Mouse (Mus musculus): ENCODE data around the gene Erv3. TPM values are rescaled to one million over a fixed set of nuclear protein-coding genes. Genes with fewer than 3 reads are reported as not detected.
A peak's percentile ranks its signal among the peaks of the same experiment; 100 is the strongest.

Erv3 gene
- polyA plus RNA-seq, 1 experiment from 2014 or later, result not detected

DNA sequence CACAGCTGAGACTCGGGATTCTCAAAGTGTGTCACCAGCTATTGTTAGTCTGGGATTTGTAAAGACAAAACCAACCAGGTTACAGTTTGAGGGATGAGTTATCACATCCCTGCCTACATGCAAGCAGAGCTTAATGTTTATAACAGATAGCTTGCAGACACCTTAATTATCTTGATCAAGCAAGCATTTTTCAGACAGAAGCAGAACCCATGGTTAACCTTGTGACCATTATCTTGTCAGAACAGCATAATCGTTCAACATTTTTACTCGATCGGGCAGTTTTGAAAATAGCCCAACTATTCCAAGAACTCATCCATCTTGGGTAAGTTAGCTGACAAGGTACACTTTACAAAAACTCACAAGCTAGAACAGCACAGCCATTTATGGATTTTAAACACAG is 5.8 kb downstream of the Erv3 start:
- DNase-seq (ENCODE audit: low spot score) (no peak), ATAC-seq (replicated peaks; ENCODE audit: low FRiP score) (no peak)
- Histone ChIP-seq H3K9me3 (ENCODE audit: control insufficient read depth, low read length) (no peaks in the 10 kb centered on the region), H3K4me2 (ENCODE audit: low read depth, low read length, severe bottlenecking) (no peak overlapping the region), H3K27ac (ENCODE audit: low read depth, low read length) (no peak overlapping the region), H3K27me3 (ENCODE audit: control insufficient read depth, insufficient read depth, low read length) (no peaks in the 10 kb centered on the region), H3K36me3 (ENCODE audit: control insufficient read depth, insufficient read depth, low read length) (no peaks in the 10 kb centered on the region), H3K4me3 (ENCODE audit: low read depth, low read length) (no peak overlapping the region), H3K4me1 (replicated peaks; ENCODE audit: control insufficient read depth, insufficient read depth, low read length) (no peaks in the 10 kb centered on the region), H3K9ac (ENCODE audit: low read length) (no peak overlapping the region)
- 81% methylated on average over 4 of the region's 4 CpGs for WGBS

DNA sequence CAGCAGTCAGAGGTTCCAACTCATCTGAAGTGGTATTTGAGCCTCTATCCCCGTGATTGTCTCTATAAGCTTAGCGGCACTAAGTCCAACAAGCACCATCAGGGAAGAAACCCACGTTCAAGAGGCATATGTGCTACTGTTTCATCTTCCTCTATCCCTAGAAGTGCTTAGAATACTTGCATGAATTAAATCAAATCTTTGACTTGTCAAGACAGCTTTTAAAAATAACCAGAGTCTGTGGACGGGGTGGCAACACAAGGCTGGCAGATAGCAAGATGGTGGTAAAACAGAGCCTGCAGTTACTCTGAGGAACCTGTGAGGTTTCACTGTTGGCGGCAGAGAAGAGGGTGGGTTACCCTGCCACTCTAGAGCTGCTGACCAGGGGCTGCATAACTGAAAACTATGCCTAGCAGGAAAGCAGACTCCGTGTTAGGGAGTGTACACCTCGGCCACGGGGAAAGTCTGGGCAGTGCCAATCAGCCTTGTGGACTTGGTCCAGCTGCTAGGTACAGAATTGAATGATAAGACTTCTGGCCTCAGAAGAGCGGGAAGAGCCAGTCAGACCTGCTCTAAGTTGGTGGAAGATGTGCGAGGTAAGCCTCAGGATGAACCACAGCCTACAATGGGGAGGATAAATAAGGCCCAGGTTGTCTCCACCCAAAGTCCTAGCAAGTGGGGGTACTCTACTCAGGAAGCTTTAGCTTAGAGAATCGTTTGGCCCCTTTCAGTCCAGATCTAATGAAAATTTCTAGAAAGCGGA is 8.0 kb downstream of the Erv3 start:
- ATAC-seq (replicated peaks; ENCODE audit: low FRiP score) (no peak), DNase-seq (ENCODE audit: low spot score) (no peak)
- Histone ChIP-seq H3K27me3 (ENCODE audit: control insufficient read depth, insufficient read depth, low read length) (no peaks in the 10 kb centered on the region), H3K36me3 (ENCODE audit: control insufficient read depth, insufficient read depth, low read length) (no peaks in the 10 kb centered on the region), H3K4me2 (ENCODE audit: low read depth, low read length, severe bottlenecking) (no peak overlapping the region), H3K4me1 (replicated peaks; ENCODE audit: control insufficient read depth, insufficient read depth, low read length) (0 out of 2 replicates have a peak, but pooled peaks cover 2% of the 10 kb centered on the region), H3K4me3 (ENCODE audit: low read depth, low read length) (no peak overlapping the region), H3K9ac (ENCODE audit: low read length) (no peak overlapping the region), H3K9me3 (ENCODE audit: control insufficient read depth, low read length) (no peaks in the 10 kb centered on the region), H3K27ac (ENCODE audit: low read depth, low read length) (no peak overlapping the region)
- 88% methylated on average over 12 of the region's 12 CpGs for WGBS

DNA sequence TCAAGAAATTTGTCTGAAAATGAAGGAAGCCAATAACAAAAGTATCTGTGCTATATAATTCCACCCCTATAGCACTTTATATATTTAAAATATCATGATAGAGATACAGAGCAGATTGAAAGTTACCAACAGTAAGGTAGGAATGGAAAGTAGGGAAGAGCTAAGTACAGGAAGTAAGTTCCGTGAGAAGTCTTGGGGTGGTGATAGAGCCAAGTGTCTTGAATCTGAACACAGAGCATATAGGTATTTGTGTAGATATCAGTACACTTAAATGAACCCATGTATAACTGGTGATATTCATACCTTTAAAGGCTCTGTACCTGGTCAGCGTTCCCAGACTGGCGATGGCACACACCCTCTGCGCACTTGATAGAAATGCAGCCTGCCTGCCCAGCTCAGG is 9.5 kb downstream of the Erv3 start:
- Histone ChIP-seq H3K4me2 (ENCODE audit: low read depth, low read length, severe bottlenecking) (no peak overlapping the region), H3K9me3 (ENCODE audit: control insufficient read depth, low read length) (no peaks in the 10 kb centered on the region), H3K27me3 (ENCODE audit: control insufficient read depth, insufficient read depth, low read length) (no peaks in the 10 kb centered on the region), H3K36me3 (ENCODE audit: control insufficient read depth, insufficient read depth, low read length) (no peaks in the 10 kb centered on the region), H3K4me1 (replicated peaks; ENCODE audit: control insufficient read depth, insufficient read depth, low read length) (0 out of 2 replicates have a peak, but pooled peaks cover 5% of the 10 kb centered on the region), H3K4me3 (ENCODE audit: low read depth, low read length) (no peak overlapping the region), H3K9ac (ENCODE audit: low read length) (no peak overlapping the region), H3K27ac (ENCODE audit: low read depth, low read length) (no peak overlapping the region)
- ATAC-seq (replicated peaks; ENCODE audit: low FRiP score), result no peak
- DNase-seq (ENCODE audit: low spot score), result no peak
- 94% methylated on average over 4 of the region's 4 CpGs for WGBS

DNA sequence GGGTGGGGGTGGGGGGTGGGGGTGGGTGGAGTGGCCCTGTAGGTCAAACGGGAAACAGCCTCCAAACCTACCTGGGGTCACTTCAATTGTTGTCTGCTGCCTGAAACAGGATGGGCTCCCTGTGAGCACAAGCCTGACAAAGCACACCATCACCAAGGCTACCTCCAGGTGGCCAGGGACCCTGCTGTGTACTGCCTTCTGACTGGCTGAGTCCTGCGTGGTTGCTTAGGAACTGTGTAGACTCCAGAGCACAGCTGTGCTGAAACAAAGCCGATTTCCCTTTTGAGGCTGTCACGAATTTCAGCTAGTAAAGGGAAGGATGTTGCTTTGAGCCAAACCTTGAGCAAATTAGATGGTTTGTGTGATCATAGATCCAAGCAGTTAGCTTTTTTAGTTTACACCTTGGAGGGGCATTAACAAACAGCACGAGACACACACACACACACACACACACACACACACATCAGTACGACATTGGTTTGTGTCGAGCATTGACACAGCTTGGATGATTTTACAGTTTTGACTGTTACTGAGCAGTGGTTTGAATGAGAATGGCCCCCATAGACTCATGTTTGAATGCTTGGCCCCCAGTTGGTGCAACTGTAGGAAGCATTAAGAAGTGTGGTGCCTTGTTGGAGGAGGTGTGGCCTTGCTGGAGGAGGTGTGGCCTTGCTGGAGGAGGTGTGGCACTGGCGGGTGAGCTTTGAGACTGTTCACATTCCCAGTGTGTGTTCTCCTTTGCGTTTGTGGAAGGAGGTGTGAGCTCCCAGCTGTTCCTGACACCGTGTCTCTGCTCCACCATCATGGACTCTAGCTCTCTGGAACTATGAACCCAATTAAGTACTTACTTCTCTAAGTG is 11.8 kb downstream of the Erv3 start:
- H3K4me3 ChIP-seq (ENCODE audit: low read depth, low read length), result no peak overlapping the region

DNA sequence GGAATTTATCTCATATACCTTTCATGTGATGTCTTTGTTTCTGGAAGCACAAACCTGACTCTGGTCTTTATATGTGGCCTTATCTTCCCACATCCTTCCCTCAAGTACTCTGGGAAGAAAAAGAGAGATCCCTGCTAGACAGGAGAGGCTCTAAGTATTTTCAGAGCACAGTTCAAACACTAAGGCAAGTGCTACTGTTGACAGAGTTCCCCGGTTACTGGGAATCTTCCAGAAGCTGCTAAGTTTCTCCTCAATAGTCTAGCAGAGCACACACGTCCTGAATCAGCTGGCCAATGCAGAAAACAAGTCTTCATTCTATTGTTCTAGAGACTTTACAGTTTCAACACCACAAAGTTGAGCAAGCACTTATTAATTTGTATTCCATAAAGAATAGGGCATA is 12.7 kb downstream of the Erv3 start:
- no peak overlapping the region for H3K4me3 ChIP-seq (ENCODE audit: low read depth, low read length)
- H3K36me3 ChIP-seq (ENCODE audit: control insufficient read depth, insufficient read depth, low read length), result no peaks in the 10 kb centered on the region
- H3K9me3 ChIP-seq (ENCODE audit: control insufficient read depth, low read length), result no peaks in the 10 kb centered on the region
- H3K27me3 ChIP-seq (ENCODE audit: control insufficient read depth, insufficient read depth, low read length), result no peaks in the 10 kb centered on the region
- H3K4me2 ChIP-seq (ENCODE audit: low read depth, low read length, severe bottlenecking), result no peak overlapping the region
- DNase-seq (ENCODE audit: low spot score), result no peak
- 36% methylated on average over 2 of the region's 2 CpGs for WGBS
- 0 out of 2 replicates have a peak, but pooled peaks cover 5% of the 10 kb centered on the region for H3K4me1 ChIP-seq (replicated peaks; ENCODE audit: control insufficient read depth, insufficient read depth, low read length)
- no peak for ATAC-seq (replicated peaks; ENCODE audit: low FRiP score)
- H3K27ac ChIP-seq (ENCODE audit: low read depth, low read length), result peak overlapping the region; percentile 81; the same call in 1 of the 2 replicates
- H3K9ac ChIP-seq (ENCODE audit: low read length), result no peak overlapping the region

More for the DNA sequence above, 11.8 kb downstream of the Erv3 start:
- WGBS, result 3% methylated on average over 10 of the region's 10 CpGs
- peak; percentile 96 for ATAC-seq (replicated peaks; ENCODE audit: low FRiP score)
- no peaks in the 10 kb centered on the region for H3K9me3 ChIP-seq (ENCODE audit: control insufficient read depth, low read length)
- H3K9ac ChIP-seq (ENCODE audit: low read length), result peak overlapping the region; percentile 8; the same call in 1 of the 2 replicates
- H3K4me1 ChIP-seq (replicated peaks; ENCODE audit: control insufficient read depth, insufficient read depth, low read length), result 0 out of 2 replicates have a peak, but pooled peaks cover 5% of the 10 kb centered on the region
- no peaks in the 10 kb centered on the region for H3K36me3 ChIP-seq (ENCODE audit: control insufficient read depth, insufficient read depth, low read length)
- H3K27me3 ChIP-seq (ENCODE audit: control insufficient read depth, insufficient read depth, low read length), result no peaks in the 10 kb centered on the region
- DNase-seq (ENCODE audit: low spot score), result peak; percentile 78
- peak overlapping the region; percentile 37; the same call in 1 of the 2 replicates for H3K4me2 ChIP-seq (ENCODE audit: low read depth, low read length, severe bottlenecking)
- peak overlapping the region; percentile 81 for H3K27ac ChIP-seq (ENCODE audit: low read depth, low read length)

DNA sequence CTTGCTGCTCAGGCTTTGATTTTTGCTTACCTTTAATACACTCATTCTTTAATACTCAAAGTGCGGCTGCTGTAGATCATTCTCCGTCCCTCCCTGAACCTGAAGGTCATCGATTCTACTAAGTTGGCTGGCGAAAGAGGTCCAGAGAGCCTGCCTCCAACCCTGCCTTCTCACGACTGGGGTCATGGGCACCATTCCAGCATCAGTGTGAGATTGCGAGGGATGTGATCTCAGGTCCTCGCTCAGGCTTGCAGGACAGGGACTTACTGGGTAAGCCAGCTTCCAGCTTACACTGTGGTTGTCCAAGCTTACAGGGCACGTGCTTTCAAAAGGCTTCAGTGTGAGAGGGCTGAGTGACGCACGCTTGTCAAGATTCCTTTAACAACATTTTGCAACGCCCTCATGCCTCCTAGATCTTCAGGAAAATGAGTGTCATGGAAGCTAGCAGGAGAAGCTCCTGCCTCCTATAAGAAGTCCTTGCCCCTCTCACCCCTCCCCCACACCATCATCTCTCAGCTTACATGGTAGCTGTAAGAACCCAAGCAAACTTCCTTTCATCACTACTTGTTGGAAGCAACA is 13.3 kb downstream of the Erv3 start:
- Histone ChIP-seq H3K36me3 (ENCODE audit: control insufficient read depth, insufficient read depth, low read length) (no peaks in the 10 kb centered on the region), H3K9ac (ENCODE audit: low read length) (no peak overlapping the region; the same call in 1 of the 2 replicates), H3K4me1 (replicated peaks; ENCODE audit: control insufficient read depth, insufficient read depth, low read length) (0 out of 2 replicates have a peak, but pooled peaks cover 5% of the 10 kb centered on the region), H3K4me3 (ENCODE audit: low read depth, low read length) (no peak overlapping the region), H3K27ac (ENCODE audit: low read depth, low read length) (no peak overlapping the region), H3K9me3 (ENCODE audit: control insufficient read depth, low read length) (no peaks in the 10 kb centered on the region), H3K4me2 (ENCODE audit: low read depth, low read length, severe bottlenecking) (no peak overlapping the region), H3K27me3 (ENCODE audit: control insufficient read depth, insufficient read depth, low read length) (no peaks in the 10 kb centered on the region)
- DNase-seq (ENCODE audit: low spot score) (no peak), ATAC-seq (replicated peaks; ENCODE audit: low FRiP score) (no peak)
- 79% methylated on average over 11 of the region's 11 CpGs for WGBS

DNA sequence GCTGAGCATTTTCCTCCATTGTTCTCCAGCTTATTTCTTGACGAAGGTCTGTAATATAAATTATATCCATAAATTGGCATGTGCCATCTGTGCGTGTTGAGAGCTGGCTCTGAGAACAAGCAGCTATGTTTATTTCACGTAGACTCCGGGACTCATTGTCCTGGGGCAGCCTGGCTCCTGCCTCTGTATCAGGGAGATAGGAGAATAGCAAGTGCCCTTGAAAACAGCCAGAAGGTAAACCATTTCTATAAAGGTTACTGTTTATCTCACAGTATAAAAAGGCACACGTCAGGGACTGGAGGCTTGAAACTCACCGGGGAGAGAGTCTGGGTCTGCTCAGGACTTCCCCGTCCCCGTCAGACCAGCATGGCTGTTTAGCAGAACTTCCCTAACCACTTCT is 13.9 kb downstream of the Erv3 start:
- H3K4me3 ChIP-seq (ENCODE audit: low read depth, low read length), result no peak overlapping the region
- H3K4me1 ChIP-seq (replicated peaks; ENCODE audit: control insufficient read depth, insufficient read depth, low read length), result 0 out of 2 replicates have a peak, but pooled peaks cover 6% of the 10 kb centered on the region
- H3K4me2 ChIP-seq (ENCODE audit: low read depth, low read length, severe bottlenecking), result no peak overlapping the region
- WGBS, result 82% methylated on average over 8 of the region's 8 CpGs
- no peak overlapping the region for H3K27ac ChIP-seq (ENCODE audit: low read depth, low read length)
- H3K9me3 ChIP-seq (ENCODE audit: control insufficient read depth, low read length), result no peaks in the 10 kb centered on the region
- H3K9ac ChIP-seq (ENCODE audit: low read length), result no peak overlapping the region
- H3K36me3 ChIP-seq (ENCODE audit: control insufficient read depth, insufficient read depth, low read length), result no peaks in the 10 kb centered on the region
- H3K27me3 ChIP-seq (ENCODE audit: control insufficient read depth, insufficient read depth, low read length), result no peaks in the 10 kb centered on the region
- ATAC-seq (replicated peaks; ENCODE audit: low FRiP score) (no peak), DNase-seq (ENCODE audit: low spot score) (no peak)

DNA sequence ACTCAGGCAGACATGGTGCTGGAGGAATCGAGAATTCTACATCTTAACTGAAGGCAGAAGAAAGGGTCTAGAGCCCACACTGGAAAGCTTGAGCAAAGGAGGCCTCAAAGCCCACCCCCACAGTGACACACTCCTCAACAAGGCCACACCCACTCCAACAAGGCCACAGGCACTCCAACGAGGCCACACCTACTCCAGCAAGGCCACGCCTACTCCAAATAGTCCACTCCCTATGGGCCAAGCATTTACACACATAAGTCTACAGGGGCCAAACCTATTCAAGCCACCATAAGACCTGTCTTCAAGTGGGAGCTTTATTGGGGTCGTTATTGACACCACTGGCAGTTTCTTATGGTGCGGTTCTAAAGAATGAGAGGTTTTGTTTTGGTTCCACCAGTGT is 17.0 kb downstream of the Erv3 start:
- no peak overlapping the region for H3K9ac ChIP-seq (ENCODE audit: low read length)
- WGBS, result 87% methylated on average over 5 of the region's 5 CpGs
- no peak overlapping the region for H3K27ac ChIP-seq (ENCODE audit: low read depth, low read length)

More for the DNA sequence above, 17.0 kb downstream of the Erv3 start:
- H3K36me3 ChIP-seq (ENCODE audit: control insufficient read depth, insufficient read depth, low read length), result no peaks in the 10 kb centered on the region
- H3K4me1 ChIP-seq (replicated peaks; ENCODE audit: control insufficient read depth, insufficient read depth, low read length), result 0 out of 2 replicates have a peak, but pooled peaks cover 5% of the 10 kb centered on the region
- no peaks in the 10 kb centered on the region for H3K27me3 ChIP-seq (ENCODE audit: control insufficient read depth, insufficient read depth, low read length)
- H3K9me3 ChIP-seq (ENCODE audit: control insufficient read depth, low read length), result no peaks in the 10 kb centered on the region
- no peak overlapping the region for H3K4me3 ChIP-seq (ENCODE audit: low read depth, low read length)
- no peak overlapping the region for H3K4me2 ChIP-seq (ENCODE audit: low read depth, low read length, severe bottlenecking)
- ATAC-seq (replicated peaks; ENCODE audit: low FRiP score) (no peak), DNase-seq (ENCODE audit: low spot score) (no peak)
